Mouse (Mus musculus): Measurements from ENCODE around the gene 4930519P11Rik.

Gene 4930519P11Rik

GRCm38 (mm10) chr2:154583906-154584872 lies 29.0 kb downstream of the 4930519P11Rik start:
- no peak for DNase-seq (ENCODE audit: low read depth, low spot score)

DNA sequence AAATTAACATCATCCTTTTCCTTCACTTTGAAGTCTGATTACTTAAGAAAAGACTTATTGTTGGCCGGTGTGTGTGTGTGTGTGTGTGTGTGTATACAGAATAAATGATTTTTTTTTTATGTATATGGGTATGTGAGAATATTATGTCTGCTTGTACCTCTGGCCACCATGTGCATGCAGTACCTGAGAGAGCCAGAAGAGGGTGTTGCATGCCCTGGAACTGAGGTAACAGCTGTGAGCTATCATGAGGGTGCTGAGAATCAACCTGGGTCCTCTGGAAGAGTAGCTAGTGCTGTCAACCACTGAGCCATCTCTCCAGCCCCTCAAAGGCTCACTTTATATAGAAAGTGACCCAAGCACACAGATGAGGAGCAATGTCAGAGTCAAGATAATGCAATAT lies 31.8 kb downstream of the 4930519P11Rik start:
- DNase-seq (ENCODE audit: low read depth, low spot score), result no peak

DNA sequence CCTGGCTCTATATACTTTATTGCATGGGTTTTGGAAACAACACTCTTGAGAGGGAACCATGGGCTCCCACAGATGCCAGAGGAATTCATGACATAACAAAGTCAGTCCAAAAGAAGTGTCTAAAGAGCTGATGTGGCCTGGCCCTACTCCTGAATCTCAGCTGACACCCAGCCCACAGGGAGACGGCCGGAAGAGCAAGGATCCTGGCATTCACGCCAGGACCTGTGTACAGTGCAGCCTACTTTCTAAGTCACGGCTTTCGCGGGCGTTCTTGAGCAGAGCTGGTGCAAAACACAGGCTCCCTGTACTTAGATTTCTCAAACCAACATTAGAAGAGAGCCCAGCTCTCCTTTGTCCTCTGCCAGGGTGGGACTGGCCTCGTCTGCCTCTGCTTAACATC lies 32.7 kb downstream of the 4930519P11Rik start:
- no peak for DNase-seq (ENCODE audit: low read depth, low spot score)

- DNase-seq (ENCODE audit: low read depth, low spot score), result no peak
Measured at GRCm38 (mm10) chr2:154577744-154578067, 35.5 kb downstream of the 4930519P11Rik start.

- no peak for DNase-seq (ENCODE audit: low read depth, low spot score)
Measured at GRCm38 (mm10) chr2:154576876-154577743, 36.1 kb downstream of the 4930519P11Rik start.

GRCm38 (mm10) chr2:154574271-154574670 lies 39.0 kb downstream of the 4930519P11Rik start:
- no peak for DNase-seq (ENCODE audit: low read depth, low spot score)

- no peak for DNase-seq (ENCODE audit: low read depth, low spot score)
Measured at GRCm38 (mm10) chr2:154572996-154573395, 40.2 kb downstream of the 4930519P11Rik start.

DNA sequence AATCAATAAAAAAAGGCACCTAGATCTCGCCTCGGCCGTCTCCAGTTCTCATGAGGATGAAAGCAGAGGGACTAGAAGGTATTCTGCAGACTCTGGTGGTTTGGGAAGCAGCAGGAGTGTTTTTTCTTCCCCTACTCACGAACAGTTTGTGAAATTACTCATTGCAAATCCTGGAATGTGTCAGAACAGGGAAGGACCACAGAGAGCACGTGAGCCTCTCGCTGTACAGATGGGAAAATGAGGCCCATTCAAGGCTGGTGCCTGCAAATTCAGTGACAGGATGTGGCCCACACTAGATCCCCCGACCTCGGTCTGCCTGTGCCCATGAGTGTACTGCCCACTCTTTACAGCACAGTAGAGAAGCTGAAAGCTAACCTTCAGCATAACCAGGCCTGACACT lies 41.3 kb downstream of the 4930519P11Rik start:
- no peak for DNase-seq (ENCODE audit: low read depth, low spot score)

- DNase-seq (ENCODE audit: low read depth, low spot score), result no peak
Measured at GRCm38 (mm10) chr2:154571266-154571665, 42.0 kb downstream of the 4930519P11Rik start.

- no peak for DNase-seq (ENCODE audit: low read depth, low spot score)
Measured at GRCm38 (mm10) chr2:154570666-154571065, 42.6 kb downstream of the 4930519P11Rik start.

- DNase-seq (ENCODE audit: low read depth, low spot score), result peak; percentile 96
Measured at GRCm38 (mm10) chr2:154569836-154570286, 43.4 kb downstream of the 4930519P11Rik start, which contains the start of gene E2f1. TSS of gene E2f1 (minus strand) at chr2:154569892.

DNA sequence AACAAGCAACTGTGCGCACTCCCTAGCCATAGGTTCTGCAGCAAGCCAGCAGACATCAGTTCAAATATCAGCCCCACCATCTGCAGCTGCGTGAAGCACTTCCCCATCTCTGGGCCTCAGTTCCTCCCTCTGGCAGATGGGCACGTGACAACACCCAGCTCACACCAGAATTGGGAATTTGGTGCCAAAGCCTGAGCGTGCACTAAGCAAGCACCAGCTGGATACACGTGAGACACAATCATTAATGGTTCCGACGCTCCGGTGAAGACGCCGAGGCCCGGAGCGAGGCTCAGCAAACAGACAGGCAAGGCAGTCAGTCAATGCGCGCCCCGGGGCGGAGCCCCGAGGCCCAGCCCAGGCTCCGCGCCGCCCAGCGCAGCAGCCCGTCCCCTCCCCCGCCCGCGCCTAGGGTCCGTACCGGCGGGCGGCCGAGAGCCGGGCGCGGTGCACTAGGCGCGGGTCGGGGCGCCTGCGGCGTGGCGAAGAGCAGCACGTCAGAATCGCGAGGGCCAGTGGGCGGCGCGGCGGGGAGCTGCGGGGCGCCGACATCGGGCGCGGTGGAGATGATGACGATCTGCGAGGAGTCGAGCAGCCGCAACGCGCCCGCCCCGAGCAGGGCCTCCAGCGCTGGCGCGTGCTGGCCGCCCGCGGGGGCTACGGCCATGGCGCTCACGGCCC lies 44.0 kb downstream of the 4930519P11Rik start:
- peak; percentile 35 for DNase-seq (ENCODE audit: low read depth, low spot score)

GRCm38 (mm10) chr2:154568329-154569070 lies 44.7 kb downstream of the 4930519P11Rik start:
- DNase-seq (ENCODE audit: low read depth, low spot score), result no peak

GRCm38 (mm10) chr2:154567766-154568165 lies 45.5 kb downstream of the 4930519P11Rik start:
- DNase-seq (ENCODE audit: low read depth, low spot score), result no peak

GRCm38 (mm10) chr2:154566641-154567040 lies 46.6 kb downstream of the 4930519P11Rik start:
- no peak for DNase-seq (ENCODE audit: low read depth, low spot score)

- no peak for DNase-seq (ENCODE audit: low read depth, low spot score)
Measured at GRCm38 (mm10) chr2:154565562-154565961, 47.7 kb downstream of the 4930519P11Rik start.

DNA sequence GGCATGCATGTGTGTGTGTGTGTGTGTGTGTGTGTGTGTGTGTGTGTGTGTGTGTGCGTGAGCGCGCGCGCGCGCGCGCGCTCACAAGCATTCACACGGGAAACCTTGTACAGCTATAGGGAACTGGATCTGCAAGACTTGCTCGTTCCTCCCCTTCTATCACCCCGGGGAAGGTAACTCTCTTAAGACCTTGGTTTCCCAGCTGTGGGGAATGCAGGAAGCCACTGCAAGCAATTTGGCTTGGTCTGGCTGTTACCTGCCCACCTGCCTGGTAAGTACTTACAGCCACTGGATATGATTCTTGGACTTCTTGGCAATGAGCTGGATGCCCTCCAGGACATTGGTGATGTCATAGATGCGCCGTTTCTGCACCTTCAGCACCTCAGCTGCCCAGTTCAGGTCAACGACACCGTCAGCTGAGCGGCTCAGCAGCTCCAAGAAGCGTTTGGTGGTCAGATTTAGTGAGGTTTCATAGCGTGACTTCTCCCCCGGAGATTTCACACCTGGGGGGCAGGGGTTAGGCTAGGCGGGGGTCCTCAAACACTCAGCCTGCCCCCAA lies 49.5 kb downstream of the 4930519P11Rik start:
- DNase-seq (ENCODE audit: low read depth, low spot score), result no peak

Data from forelimb bud, embryonic 11.5 days (tissue).